Mouse (Mus musculus) kidney, postnatal 0 days (tissue): ENCODE data around the gene Ercc5. TPM values are rescaled to one million over a fixed set of nuclear protein-coding genes. Genes with fewer than 3 reads are reported as not detected.

ENCODE experiments used
- ATAC-seq: fragments of 200-750 bp; cut with Nextera tagmentation; replicated peaks from 2 replicates; pipeline ENCODE4 v1.8.0; 2017; ENCODE audit warnings: low read depth, moderate number of reproducible peaks, moderate TSS enrichment, moderate library complexity; ENCODE audit not compliant: low FRiP score
- DNase-seq: peaks from one replicate; pipeline ENCODE4 v3.0.0-alpha.2; 2016; ENCODE audit warnings: low spot score
- H3K27ac ChIP-seq: fragments of 300-500 bp; sonication (generic); 2 replicates; pipeline ENCODE4 v1.5.1; 2014; ENCODE audit warnings: mild to moderate bottlenecking
- H3K27me3 ChIP-seq: fragments of 300-500 bp; sonication (generic); 2 replicates; pipeline ENCODE4 v1.6.1; 2014; ENCODE audit warnings: low read length, mixed read lengths; ENCODE audit not compliant: insufficient read depth
- H3K36me3 ChIP-seq: fragments of 300-500 bp; sonication (generic); 2 replicates; pipeline ENCODE4 v1.6.1; 2014; ENCODE audit warnings: low read length, mixed read lengths; ENCODE audit not compliant: insufficient read depth
- H3K4me1 ChIP-seq: fragments of 300-500 bp; sonication (generic); replicated peaks from 2 replicates; pipeline ENCODE4 v1.6.1; 2014; ENCODE audit warnings: antibody characterized with exemption, low read length, mixed read lengths; ENCODE audit not compliant: insufficient read depth
- H3K4me2 ChIP-seq: fragments of 300-500 bp; sonication (generic); 2 replicates; pipeline ENCODE4 v1.6.1; 2014; ENCODE audit warnings: mild to moderate bottlenecking, low read length, moderate library complexity, mixed read lengths
- H3K4me3 ChIP-seq: fragments of 300-500 bp; sonication (generic); replicated peaks from 2 replicates; pipeline ENCODE4 v1.5.1; 2014; ENCODE audit warnings: low read depth, low read length
- H3K9ac ChIP-seq: fragments of 300-500 bp; sonication (generic); 2 replicates; pipeline ENCODE4 v1.6.1; 2014; ENCODE audit warnings: low read depth, low read length
- H3K9me3 ChIP-seq: fragments of 300-500 bp; sonication (generic); replicated peaks from 2 replicates; pipeline ENCODE4 v1.6.1; 2016; ENCODE audit warnings: low read length, inconsistent platforms, mixed read lengths
- CTCF ChIP-seq: IDR thresholded peaks from 2 replicates; pipeline ENCODE4 v1.5.1; 2016; ENCODE audit warnings: antibody characterized with exemption, low read depth, mild to moderate bottlenecking, moderate library complexity
- WGBS: fragments of 180-500 bp; shearing (Covaris S2); extraction: QIAGEN DNeasy Blood & Tissue Kit; methylation state at CpG from one replicate; pipeline ENCODE4 v1.1.7; 2014; 5-methylcytosine and 5-hydroxymethylcytosine counted together
- polyA plus RNA-seq: library from polyadenylated mRNA; unstranded; fragments of >200 nt; fragmentation: Nextera tagmentation; extraction: Ambion mirVana; gene quantifications from 2 replicates; pipeline ENCODE4 v1.2.1, GENCODE M21; 2015

Ercc5 gene
- polyA plus RNA-seq, 1 experiment from 2014 or later, result 14.1 TPM

GRCm38 (mm10) chr1:44161818-44162217, 14.3 kb downstream of the Ercc5 start:
- DNase-seq (no peak), ATAC-seq (no peak)
- no peak for TF ChIP-seq CTCF
- Histone ChIP-seq H3K36me3 (peaks cover 23% of the 10 kb centered on the region), H3K4me2 (no peak overlapping the region), H3K9ac (no peak overlapping the region), H3K4me3 (no peak overlapping the region), H3K9me3 (no peaks in the 10 kb centered on the region), H3K4me1 (no peaks in the 10 kb centered on the region), H3K27ac (no peak overlapping the region), H3K27me3 (no peaks in the 10 kb centered on the region)
- WGBS, result 96% methylated on average over 6 of the region's 6 CpGs

GRCm38 (mm10) chr1:44162389-44162788, 14.8 kb downstream of the Ercc5 start:
- ATAC-seq, result no peak
- WGBS, result 92% methylated on average over 5 of the region's 5 CpGs
- Histone ChIP-seq H3K27me3 (no peaks in the 10 kb centered on the region), H3K36me3 (peaks cover 28% of the 10 kb centered on the region), H3K9ac (no peak overlapping the region), H3K4me3 (no peak overlapping the region), H3K27ac (no peak overlapping the region), H3K4me1 (no peaks in the 10 kb centered on the region), H3K4me2 (no peak overlapping the region), H3K9me3 (no peaks in the 10 kb centered on the region)
- TF ChIP-seq CTCF, result no peak
- no peak for DNase-seq

DNA sequence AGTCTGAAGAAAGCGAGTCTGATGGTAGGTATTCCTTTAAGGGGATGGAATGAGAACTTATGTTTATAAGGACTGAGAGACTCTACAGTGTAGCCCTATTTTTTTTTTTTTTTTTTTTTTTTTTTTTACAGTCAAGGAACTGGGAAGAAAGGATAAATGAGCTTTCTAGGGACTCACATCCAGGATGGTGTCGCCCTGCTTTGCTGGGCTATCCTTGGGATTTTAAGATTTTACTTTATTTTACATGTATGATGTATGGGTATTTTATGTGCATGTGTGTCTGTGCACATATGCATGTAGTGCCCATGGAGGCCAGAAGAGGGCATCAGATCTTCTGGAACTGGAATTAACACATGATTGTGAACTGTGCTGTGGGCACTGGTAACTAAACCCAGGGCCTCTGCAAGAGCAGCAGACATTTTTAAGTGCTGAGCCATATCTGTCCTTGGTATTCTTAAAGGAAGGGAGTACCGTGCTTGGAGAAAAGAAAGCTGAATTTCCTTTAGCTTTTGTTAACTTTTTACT, 20.4 kb downstream of the Ercc5 start:
- no peaks in the 10 kb centered on the region for H3K4me1 ChIP-seq
- no peaks in the 10 kb centered on the region for H3K27me3 ChIP-seq
- H3K9ac ChIP-seq, result no peak overlapping the region
- DNase-seq (no peak), ATAC-seq (no peak)
- TF ChIP-seq CTCF, result 0 out of 2 replicates have a peak, but pooled peaks have one; percentile 12
- no peak overlapping the region for H3K4me2 ChIP-seq
- peaks cover 40% of the 10 kb centered on the region for H3K36me3 ChIP-seq
- H3K27ac ChIP-seq, result no peak overlapping the region
- H3K9me3 ChIP-seq, result no peaks in the 10 kb centered on the region
- H3K4me3 ChIP-seq, result no peak overlapping the region
- 98% methylated on average over 3 of the region's 3 CpGs for WGBS

DNA sequence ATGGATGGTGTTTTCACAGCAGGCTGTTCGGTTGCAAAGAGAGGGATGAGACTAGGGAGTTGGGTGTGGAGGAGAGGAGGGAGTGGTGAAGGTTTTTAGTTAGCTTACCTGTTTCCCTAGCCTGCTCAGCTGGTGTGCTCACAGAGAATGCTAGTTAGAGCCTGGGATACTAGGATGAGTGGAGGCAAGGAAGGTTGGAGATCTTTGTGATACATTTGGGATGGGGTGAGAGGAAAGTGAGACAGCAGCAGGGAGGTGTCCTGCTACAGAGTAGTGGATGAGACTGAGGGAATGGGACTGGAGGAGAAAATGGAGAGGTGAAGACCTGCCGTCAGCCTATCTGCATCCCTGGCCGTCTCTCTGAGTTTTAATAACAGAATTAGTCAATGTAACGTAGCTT, 25.1 kb downstream of the Ercc5 start:
- WGBS, result 99% methylated on average over 4 of the region's 4 CpGs
- H3K27ac ChIP-seq, result no peak overlapping the region
- H3K4me2 ChIP-seq, result no peak overlapping the region
- no peaks in the 10 kb centered on the region for H3K4me1 ChIP-seq
- no peak for TF ChIP-seq CTCF
- peaks cover 54% of the 10 kb centered on the region for H3K36me3 ChIP-seq
- H3K9me3 ChIP-seq, result no peaks in the 10 kb centered on the region
- no peak overlapping the region for H3K9ac ChIP-seq
- H3K4me3 ChIP-seq, result no peak overlapping the region
- H3K27me3 ChIP-seq, result no peaks in the 10 kb centered on the region
- DNase-seq, result no peak
- no peak for ATAC-seq

GRCm38 (mm10) chr1:44173903-44174302, 26.4 kb downstream of the Ercc5 start:
- no peaks in the 10 kb centered on the region for H3K27me3 ChIP-seq
- ATAC-seq, result no peak
- H3K9me3 ChIP-seq, result no peaks in the 10 kb centered on the region
- no peak overlapping the region for H3K4me3 ChIP-seq
- H3K27ac ChIP-seq, result no peak overlapping the region
- 89% methylated on average over 8 of the region's 8 CpGs for WGBS
- no peaks in the 10 kb centered on the region for H3K4me1 ChIP-seq
- H3K36me3 ChIP-seq, result peaks cover 43% of the 10 kb centered on the region
- TF ChIP-seq CTCF, result peak; percentile 42; the same call in 1 of the 2 replicates
- no peak for DNase-seq
- H3K9ac ChIP-seq, result no peak overlapping the region
- no peak overlapping the region for H3K4me2 ChIP-seq

DNA sequence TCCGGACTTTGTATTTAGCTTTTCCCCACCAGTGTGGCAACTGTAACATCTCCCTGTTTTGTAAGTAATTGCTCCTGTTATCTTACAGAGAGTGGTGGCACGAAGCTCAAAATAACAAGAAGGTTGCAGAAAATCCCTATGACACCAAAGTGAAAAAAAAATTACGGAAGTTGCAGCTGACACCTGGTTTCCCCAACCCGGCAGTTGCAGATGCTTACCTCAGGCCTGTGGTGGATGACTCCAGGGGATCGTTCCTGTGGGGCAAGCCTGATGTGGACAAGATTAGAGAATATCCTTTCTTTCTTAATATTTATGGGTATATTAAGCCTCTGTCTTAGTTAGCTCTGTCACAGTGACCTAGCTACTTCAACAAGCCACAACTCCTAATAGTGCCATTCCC, 30.5 kb downstream of the Ercc5 start:
- Histone ChIP-seq H3K27me3 (no peaks in the 10 kb centered on the region), H3K4me1 (no peaks in the 10 kb centered on the region), H3K4me2 (no peak overlapping the region), H3K36me3 (peaks cover 40% of the 10 kb centered on the region), H3K4me3 (no peak overlapping the region), H3K9me3 (no peaks in the 10 kb centered on the region), H3K9ac (no peak overlapping the region), H3K27ac (no peak overlapping the region)
- no peak for TF ChIP-seq CTCF
- DNase-seq, result no peak
- 94% methylated on average over 5 of the region's 5 CpGs for WGBS
- ATAC-seq, result no peak

DNA sequence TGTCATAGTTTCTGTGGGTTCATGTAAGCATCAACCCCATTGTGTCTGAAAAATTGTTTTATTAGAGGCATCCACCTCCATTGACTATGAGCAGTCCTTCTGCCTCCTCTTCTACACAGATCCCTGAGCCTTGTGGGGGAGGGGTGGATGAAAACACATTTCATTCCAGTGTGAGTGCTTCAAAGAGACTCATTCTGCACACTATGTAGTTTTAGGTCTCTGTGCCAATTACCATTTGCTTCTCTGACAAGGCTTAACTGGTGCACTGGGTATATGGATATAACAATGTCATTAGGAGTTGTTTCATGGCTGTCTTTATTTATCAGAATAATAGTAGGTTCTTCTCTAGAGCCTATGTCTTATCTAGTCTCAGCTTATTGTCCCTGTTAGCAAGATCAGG, 38.9 kb downstream of the Ercc5 start:
- peaks cover 5% of the 10 kb centered on the region; the same call in 1 of the 2 replicates for H3K36me3 ChIP-seq
- no peaks in the 10 kb centered on the region for H3K27me3 ChIP-seq
- no peaks in the 10 kb centered on the region for H3K9me3 ChIP-seq
- TF ChIP-seq CTCF, result no peak
- DNase-seq (no peak), ATAC-seq (no peak)
- H3K27ac ChIP-seq, result no peak overlapping the region
- H3K9ac ChIP-seq, result no peak overlapping the region
- no peak overlapping the region for H3K4me3 ChIP-seq
- no peak overlapping the region for H3K4me2 ChIP-seq
- no peaks in the 10 kb centered on the region for H3K4me1 ChIP-seq
